Mouse (Mus musculus) ES-Bruce4 (cell line): ENCODE results near the gene Luc7l. TPM values are rescaled to one million over a fixed set of nuclear protein-coding genes. Genes with fewer than 3 reads are reported as not detected.
"Not testable (repeated sequence)": the region's sequence is repeated elsewhere in the genome, so short reads cannot be mapped to it uniquely, and the experiment has no call there.

Source experiments
- H3K27ac ChIP-seq: 2 replicates; pipeline ENCODE4 v1.5.1; 2012; ENCODE audit warnings: low read length, inconsistent platforms; ENCODE audit not compliant: insufficient read depth
- H3K27me3 ChIP-seq: 2 replicates; pipeline ENCODE4 v1.6.1; 2012; ENCODE audit warnings: mild to moderate bottlenecking, low read length, inconsistent platforms; ENCODE audit not compliant: control insufficient read depth, poor library complexity, insufficient read depth, severe bottlenecking
- H3K36me3 ChIP-seq: 2 replicates; pipeline ENCODE4 v1.6.1; 2012; ENCODE audit warnings: inconsistent platforms, mild to moderate bottlenecking, low read length, moderate library complexity; ENCODE audit not compliant: control insufficient read depth, poor library complexity, insufficient read depth, severe bottlenecking
- H3K4me1 ChIP-seq: one replicate; pipeline ENCODE4 v1.8.1; 2011; ENCODE audit warnings: low read length; ENCODE audit not compliant: control insufficient read depth, insufficient read depth
- H3K4me3 ChIP-seq: 2 replicates; pipeline ENCODE4 v1.5.1; 2011; ENCODE audit warnings: low read depth, mild to moderate bottlenecking, low read length
- H3K9ac ChIP-seq: 2 replicates; pipeline ENCODE4 v1.6.1; 2012; ENCODE audit warnings: low read depth, mild to moderate bottlenecking, inconsistent platforms; ENCODE audit not compliant: poor library complexity, severe bottlenecking
- H3K9me3 ChIP-seq: replicated peaks from 2 replicates; pipeline ENCODE4 v1.6.1; 2012; ENCODE audit warnings: mild to moderate bottlenecking, low read length, inconsistent platforms; ENCODE audit not compliant: control insufficient read depth, poor library complexity, insufficient read depth, severe bottlenecking
- CTCF ChIP-seq: IDR thresholded peaks from one replicate; pipeline ENCODE4 v1.8.1; 2011; ENCODE audit warnings: low read depth, low read length
- EP300 ChIP-seq: IDR thresholded peaks from 2 replicates; pipeline ENCODE4 v1.6.1; 2011; ENCODE audit warnings: low read depth, low read length; ENCODE audit not compliant: insufficient read depth
- POLR2A ChIP-seq: IDR thresholded peaks from one replicate; pipeline ENCODE4 v1.8.1; 2011; ENCODE audit warnings: low read length; ENCODE audit not compliant: insufficient read depth
- polyA plus RNA-seq: library from polyadenylated mRNA; stranded (reverse); fragments of >200 nt; gene quantifications from 2 replicates; pipeline ENCODE4 v1.2.4, GENCODE M21; 2011; ENCODE audit warnings: low read depth; ENCODE audit not compliant: missing spikeins, insufficient read depth, insufficient read length

Gene Luc7l
- polyA plus RNA-seq, 1 experiment, result 105 TPM

DNA sequence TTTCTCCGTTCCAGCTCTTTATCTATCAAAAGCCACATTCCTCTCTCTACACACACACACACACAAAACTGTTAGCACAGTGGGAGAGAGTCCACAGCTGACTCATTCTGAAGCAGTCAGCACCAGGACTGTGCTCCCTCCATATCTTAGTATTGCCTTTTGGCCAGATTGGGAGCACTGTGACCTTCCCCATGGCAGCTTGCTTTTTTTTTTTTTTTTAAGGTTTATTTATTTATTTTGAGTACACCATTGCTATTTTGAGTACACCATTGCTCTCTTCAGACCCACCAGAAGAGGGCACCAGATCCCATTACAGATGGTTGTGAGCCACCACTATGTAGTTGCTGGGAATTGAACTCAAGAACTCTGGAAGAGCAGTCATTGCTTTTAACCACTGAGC is 16.2 kb downstream of the Luc7l start:
- peaks cover 77% of the 10 kb centered on the region for H3K36me3 ChIP-seq
- TF ChIP-seq CTCF, result no peak
- no peak for TF ChIP-seq POLR2A
- no peak for TF ChIP-seq EP300
- H3K9me3 ChIP-seq, result no peaks in the 10 kb centered on the region
- no peaks in the 10 kb centered on the region for H3K27me3 ChIP-seq
- H3K27ac ChIP-seq, result no peak overlapping the region
- no peak overlapping the region for H3K4me3 ChIP-seq
- no peaks in the 10 kb centered on the region for H3K4me1 ChIP-seq
- no peak overlapping the region for H3K9ac ChIP-seq

DNA sequence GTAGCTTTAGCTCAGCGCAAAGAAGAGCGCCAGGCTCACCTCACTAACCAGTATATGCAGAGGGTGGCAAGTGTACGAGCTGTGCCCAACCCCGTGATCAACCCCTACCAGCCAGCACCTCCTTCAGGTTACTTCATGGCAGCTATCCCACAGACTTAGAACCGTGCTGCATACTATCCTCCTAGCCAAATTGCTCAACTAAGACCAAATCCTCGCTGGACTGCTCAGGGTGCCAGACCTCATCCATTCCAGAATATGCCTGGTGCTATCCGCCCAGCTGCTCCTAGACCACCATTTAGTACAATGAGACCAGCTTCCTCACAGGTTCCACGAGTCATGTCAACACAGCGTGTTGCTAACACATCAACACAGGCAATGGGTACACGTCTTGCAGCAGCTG is 16.9 kb downstream of the Luc7l start:
- peaks cover 75% of the 10 kb centered on the region for H3K36me3 ChIP-seq
- not testable (repeated sequence) for H3K27ac ChIP-seq, H3K4me1 ChIP-seq, H3K9ac ChIP-seq, H3K4me3 ChIP-seq, H3K9me3 ChIP-seq, H3K27me3 ChIP-seq

DNA sequence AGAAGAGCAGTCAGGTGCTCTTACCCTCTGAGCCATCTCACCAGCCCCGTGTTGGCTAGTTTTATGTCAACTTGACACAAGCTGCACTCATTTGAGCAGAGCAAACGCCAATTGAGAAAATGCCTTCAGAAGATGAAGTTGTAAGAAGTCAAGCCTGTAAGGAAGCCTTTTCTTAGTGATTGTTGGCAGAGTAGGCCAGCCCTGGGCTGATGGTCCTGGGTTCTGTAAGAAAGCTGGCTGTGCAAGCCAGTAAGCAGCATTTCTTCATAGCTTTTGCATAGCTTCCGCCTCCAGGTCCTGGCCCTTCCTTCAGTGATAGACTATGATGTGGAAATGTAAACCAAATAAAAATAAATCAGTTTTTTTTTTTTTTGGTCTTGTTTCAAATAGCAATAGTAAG is 19.9 kb downstream of the Luc7l start:
- no peak overlapping the region for H3K27ac ChIP-seq
- peaks cover 71% of the 10 kb centered on the region for H3K36me3 ChIP-seq
- H3K9me3 ChIP-seq, result no peaks in the 10 kb centered on the region
- TF ChIP-seq EP300 (no peak), POLR2A (no peak), CTCF (no peak)
- H3K9ac ChIP-seq, result no peak overlapping the region
- H3K27me3 ChIP-seq, result no peaks in the 10 kb centered on the region
- no peaks in the 10 kb centered on the region for H3K4me1 ChIP-seq
- no peak overlapping the region for H3K4me3 ChIP-seq

DNA sequence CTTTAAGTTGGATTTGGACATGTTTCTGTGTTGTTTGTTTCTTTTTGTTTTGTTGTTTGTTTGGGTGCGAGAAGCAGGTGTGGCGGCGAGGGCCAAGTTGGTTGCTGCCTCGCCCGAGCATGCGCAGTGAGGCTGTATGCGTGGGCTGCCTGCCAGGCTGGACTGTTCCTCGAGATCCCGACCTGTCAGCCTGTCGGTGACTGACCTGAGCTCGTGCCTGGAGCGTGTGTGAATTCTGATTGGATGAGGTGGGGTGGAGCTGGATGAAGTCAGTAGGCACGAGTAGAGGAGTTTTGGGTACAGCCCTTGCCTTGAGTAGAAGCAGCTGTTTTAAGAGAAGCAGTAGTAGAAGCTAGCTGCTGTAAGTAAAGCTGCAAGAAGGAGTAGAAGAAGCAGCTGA is 23.2 kb downstream of the Luc7l start:
- Histone ChIP-seq H3K27ac (no peak overlapping the region), H3K4me1 (no peaks in the 10 kb centered on the region), H3K27me3 (no peaks in the 10 kb centered on the region), H3K36me3 (peaks cover 77% of the 10 kb centered on the region), H3K4me3 (no peak overlapping the region), H3K9me3 (no peaks in the 10 kb centered on the region), H3K9ac (no peak overlapping the region)
- TF ChIP-seq POLR2A (no peak), CTCF (no peak), EP300 (no peak)

DNA sequence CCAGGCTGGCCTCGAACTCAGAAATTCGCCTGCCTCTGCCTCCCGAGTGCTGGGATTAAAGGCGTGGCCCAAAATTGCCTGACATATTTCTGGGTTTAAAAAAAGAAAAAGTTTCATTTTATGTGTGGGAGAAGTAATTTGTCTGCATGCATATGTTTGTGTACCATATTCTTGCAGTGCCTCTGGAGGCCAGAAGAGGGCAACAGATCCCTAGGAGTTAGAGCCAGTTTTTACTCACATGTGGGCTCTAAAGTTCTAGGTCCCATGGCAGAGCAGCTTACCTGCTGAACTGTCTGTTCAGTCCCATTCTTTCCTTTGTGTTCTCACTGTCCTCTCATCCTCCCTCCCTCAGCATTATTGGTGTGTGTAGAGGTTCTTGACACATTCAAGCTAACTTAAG is 24.0 kb downstream of the Luc7l start:
- H3K9ac ChIP-seq, result no peak overlapping the region
- TF ChIP-seq CTCF (peak; percentile 9), POLR2A (no peak), EP300 (no peak)
- no peaks in the 10 kb centered on the region for H3K27me3 ChIP-seq
- H3K27ac ChIP-seq, result no peak overlapping the region
- no peak overlapping the region for H3K4me3 ChIP-seq
- no peaks in the 10 kb centered on the region for H3K9me3 ChIP-seq
- no peaks in the 10 kb centered on the region for H3K4me1 ChIP-seq
- peaks cover 78% of the 10 kb centered on the region for H3K36me3 ChIP-seq

DNA sequence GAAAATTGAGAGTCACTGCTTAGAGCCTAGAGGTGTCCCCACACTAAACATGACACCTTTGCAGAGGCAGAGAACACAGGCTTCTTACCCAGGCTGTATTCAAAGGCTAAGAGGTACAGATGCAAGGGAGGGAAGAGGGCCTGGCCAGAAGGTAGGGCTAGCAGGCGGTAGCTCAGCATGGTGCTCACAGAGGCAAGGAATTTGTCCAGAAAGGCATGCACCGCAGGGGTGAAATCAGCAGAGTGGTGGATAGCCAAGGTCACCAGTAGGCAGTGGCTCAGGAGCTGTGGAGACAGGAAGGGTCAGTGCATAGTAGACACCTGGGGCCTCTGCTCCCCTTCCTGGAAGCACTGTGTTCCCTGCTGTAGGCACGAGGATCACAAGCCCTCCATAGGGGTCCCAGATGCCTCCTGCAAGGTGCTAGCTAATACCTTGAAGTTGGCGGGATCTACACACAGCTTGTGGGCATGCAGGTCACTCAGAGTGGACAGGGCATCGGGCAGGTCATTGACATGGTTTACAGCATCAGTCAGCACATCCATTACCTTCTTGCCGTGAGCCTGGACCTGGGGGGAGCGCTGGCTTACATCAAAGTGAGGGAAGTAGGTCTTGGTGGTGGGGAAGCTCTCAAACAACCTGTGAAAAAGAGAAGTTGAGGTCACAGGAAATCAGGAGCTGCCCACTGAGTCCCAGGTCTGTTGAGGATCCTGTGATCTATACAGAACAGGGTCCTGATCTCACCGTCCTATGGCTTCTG is 33.7 kb downstream of the Luc7l start:
- Histone ChIP-seq H3K9me3 (peaks cover 18% of the 10 kb centered on the region), H3K36me3 (peaks cover 56% of the 10 kb centered on the region)

More for the DNA sequence above, 33.7 kb downstream of the Luc7l start:
- TF ChIP-seq CTCF (no peak), POLR2A (no peak), EP300 (no peak)
- H3K4me3 ChIP-seq, result no peak overlapping the region
- H3K4me1 ChIP-seq, result no peaks in the 10 kb centered on the region
- no peak overlapping the region for H3K9ac ChIP-seq
- no peaks in the 10 kb centered on the region for H3K27me3 ChIP-seq
- H3K27ac ChIP-seq, result no peak overlapping the region
